Mouse (Mus musculus): ENCODE results near the gene Smpd4. TPM values are rescaled to one million over a fixed set of nuclear protein-coding genes. Genes with fewer than 3 reads are reported as not detected.
A peak's percentile ranks its signal among the peaks of the same experiment; 100 is the strongest.
"Not testable (repeated sequence)": the region's sequence is repeated elsewhere in the genome, so short reads cannot be mapped to it uniquely, and the experiment has no call there.

Smpd4 gene
- polyA plus RNA-seq, 1 experiment, result 42.5 TPM

DNA sequence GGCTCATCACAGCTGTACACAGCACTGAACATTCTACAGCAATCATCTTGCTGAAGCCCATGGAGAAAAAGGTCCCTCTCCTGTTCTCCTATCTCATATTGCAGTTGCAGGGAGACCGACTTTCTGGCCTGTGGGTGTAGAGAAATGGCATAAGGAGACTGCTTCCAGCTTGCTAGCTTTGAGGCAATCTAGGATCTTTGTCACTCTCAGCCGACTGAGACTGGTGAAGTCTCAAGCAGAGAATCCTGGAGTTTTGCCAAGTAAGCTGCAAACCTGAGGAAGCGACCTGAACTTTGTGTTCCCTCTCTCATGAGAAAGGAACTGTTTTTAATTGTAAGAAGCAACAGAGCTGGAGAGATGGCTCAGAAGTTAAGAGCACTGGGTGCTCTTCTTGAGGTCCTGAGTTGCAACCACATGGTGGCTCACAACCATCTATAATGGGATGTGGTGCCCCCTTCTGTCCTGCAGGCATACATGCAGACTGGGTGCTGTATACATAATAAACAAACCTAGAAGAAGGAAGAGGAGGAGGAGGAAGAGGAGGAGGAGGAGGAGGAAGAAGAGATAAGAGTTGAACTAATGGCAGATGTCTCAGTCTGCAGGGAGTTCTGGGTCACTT lies 18.1 kb upstream of the Smpd4 start:
- TF ChIP-seq CTCF (IDR thresholded peaks at IDR 0.05; ENCODE audit: extremely low read depth, insufficient read depth, insufficient read length, insufficient replicate concordance) (no peak), POLR2A (IDR thresholded peaks at IDR 0.05; ENCODE audit: low read depth, low read length) (no peak)
- Histone ChIP-seq H3K4me1 (ENCODE audit: control insufficient read depth, insufficient read depth, insufficient read length) (no peaks in the 10 kb centered on the region), H3K27me3 (ENCODE audit: control insufficient read depth, insufficient read depth, low read length) (no peaks in the 10 kb centered on the region), H3K27ac (ENCODE audit: insufficient read depth, low read length) (no peak overlapping the region), H3K36me3 (ENCODE audit: control insufficient read depth, insufficient read depth, low read length) (no peaks in the 10 kb centered on the region), H3K4me3 (ENCODE audit: extremely low read depth, insufficient read depth, insufficient read length) (no peak overlapping the region)
- no peak for DNase-seq (ENCODE audit: low read depth in 1 of 2, low spot score in 2 of 2)
- WGBS, result 52% methylated on average over 3 of the region's 3 CpGs

DNA sequence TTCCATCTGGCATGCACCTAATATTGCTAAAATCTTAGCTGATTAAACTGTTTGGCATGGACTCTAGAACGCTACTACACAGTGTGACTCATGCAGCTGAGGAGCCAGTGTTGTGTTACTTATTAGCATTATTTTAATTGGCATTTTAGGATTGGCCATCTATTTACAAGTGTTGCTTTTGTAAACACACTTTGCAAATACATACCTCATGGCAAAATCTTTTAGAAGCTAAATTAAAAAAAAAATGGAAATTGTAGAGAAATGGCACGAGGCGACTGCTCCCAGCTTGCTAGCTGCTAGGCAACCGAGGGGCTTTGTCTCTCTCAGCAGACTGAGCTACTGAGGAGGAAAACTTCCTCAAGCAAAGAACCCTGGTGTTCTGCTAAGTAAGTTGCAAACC lies 14.2 kb upstream of the Smpd4 start:
- Histone ChIP-seq H3K27ac (ENCODE audit: insufficient read depth, low read length) (no peak overlapping the region), H3K4me1 (ENCODE audit: control insufficient read depth, insufficient read depth, insufficient read length) (no peaks in the 10 kb centered on the region), H3K36me3 (ENCODE audit: control insufficient read depth, insufficient read depth, low read length) (no peaks in the 10 kb centered on the region), H3K27me3 (ENCODE audit: control insufficient read depth, insufficient read depth, low read length) (no peaks in the 10 kb centered on the region), H3K4me3 (ENCODE audit: extremely low read depth, insufficient read depth, insufficient read length) (no peak overlapping the region)
- no peak for DNase-seq (ENCODE audit: low read depth in 1 of 2, low spot score in 2 of 2)
- WGBS, result 75% methylated on average over 4 of the region's 4 CpGs
- TF ChIP-seq CTCF (IDR thresholded peaks at IDR 0.05; ENCODE audit: extremely low read depth, insufficient read depth, insufficient read length, insufficient replicate concordance) (no peak), POLR2A (IDR thresholded peaks at IDR 0.05; ENCODE audit: low read depth, low read length) (no peak)

GRCm38 (mm10) chr16:17605684-17606083 lies 13.5 kb upstream of the Smpd4 start:
- 79% methylated on average over 5 of the region's 5 CpGs for WGBS
- Histone ChIP-seq H3K27me3 (ENCODE audit: control insufficient read depth, insufficient read depth, low read length) (no peaks in the 10 kb centered on the region), H3K4me3 (ENCODE audit: extremely low read depth, insufficient read depth, insufficient read length) (no peak overlapping the region), H3K36me3 (ENCODE audit: control insufficient read depth, insufficient read depth, low read length) (no peaks in the 10 kb centered on the region), H3K27ac (ENCODE audit: insufficient read depth, low read length) (no peak overlapping the region), H3K4me1 (ENCODE audit: control insufficient read depth, insufficient read depth, insufficient read length) (no peaks in the 10 kb centered on the region)
- TF ChIP-seq POLR2A (IDR thresholded peaks at IDR 0.05; ENCODE audit: low read depth, low read length) (no peak), CTCF (IDR thresholded peaks at IDR 0.05; ENCODE audit: extremely low read depth, insufficient read depth, insufficient read length, insufficient replicate concordance) (no peak)
- no peak for DNase-seq (ENCODE audit: low read depth in 1 of 2, low spot score in 2 of 2)

DNA sequence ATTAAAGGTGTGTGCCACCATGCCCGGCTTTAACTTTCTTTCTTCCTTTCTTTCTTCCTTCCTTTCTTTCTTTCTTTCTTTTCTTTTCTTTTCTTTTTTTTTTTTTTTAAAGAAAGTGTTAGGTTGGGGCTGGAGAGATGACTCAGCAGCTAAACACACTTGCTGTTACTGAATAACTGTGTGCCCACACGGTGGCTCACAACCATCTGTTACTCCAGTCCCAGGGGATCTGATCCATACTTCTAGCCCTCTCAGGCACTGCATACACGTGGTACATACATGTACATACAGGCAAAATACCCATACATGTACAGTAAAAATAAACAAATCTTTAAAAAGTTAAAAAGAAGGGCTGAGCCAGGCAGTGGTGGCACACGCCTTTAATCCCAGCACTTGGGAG lies 7.8 kb upstream of the Smpd4 start:
- Histone ChIP-seq H3K4me1 (ENCODE audit: control insufficient read depth, insufficient read depth, insufficient read length) (no peaks in the 10 kb centered on the region), H3K27ac (ENCODE audit: insufficient read depth, low read length) (no peak overlapping the region), H3K36me3 (ENCODE audit: control insufficient read depth, insufficient read depth, low read length) (no peaks in the 10 kb centered on the region), H3K4me3 (ENCODE audit: extremely low read depth, insufficient read depth, insufficient read length) (no peak overlapping the region), H3K27me3 (ENCODE audit: control insufficient read depth, insufficient read depth, low read length) (no peaks in the 10 kb centered on the region)
- no peak for TF ChIP-seq CTCF (IDR thresholded peaks at IDR 0.05; ENCODE audit: extremely low read depth, insufficient read depth, insufficient read length, insufficient replicate concordance)
- no peak for DNase-seq (ENCODE audit: low read depth in 1 of 2, low spot score in 2 of 2)
- WGBS, result 58% methylated on average over 4 of the region's 4 CpGs

GRCm38 (mm10) chr16:17614740-17615139 lies 4.4 kb upstream of the Smpd4 start:
- WGBS, result 90% methylated on average over 6 of the region's 6 CpGs
- not testable (repeated sequence) for H3K4me3 ChIP-seq (ENCODE audit: extremely low read depth, insufficient read depth, insufficient read length); DNase-seq (ENCODE audit: low read depth in 1 of 2, low spot score in 2 of 2)

GRCm38 (mm10) chr16:17616212-17616611 lies 2.9 kb upstream of the Smpd4 start:
- WGBS, result 45% methylated on average over 5 of the region's 5 CpGs
- TF ChIP-seq CTCF (IDR thresholded peaks at IDR 0.05; ENCODE audit: extremely low read depth, insufficient read depth, insufficient read length, insufficient replicate concordance) (no peak), POLR2A (IDR thresholded peaks at IDR 0.05; ENCODE audit: low read depth, low read length) (no peak)

More at GRCm38 (mm10) chr16:17614740-17615139, 4.4 kb upstream of the Smpd4 start:
- H3K27me3 ChIP-seq (ENCODE audit: control insufficient read depth, insufficient read depth, low read length); H3K27ac ChIP-seq (ENCODE audit: insufficient read depth, low read length); H3K4me1 ChIP-seq (ENCODE audit: control insufficient read depth, insufficient read depth, insufficient read length); H3K36me3 ChIP-seq (ENCODE audit: control insufficient read depth, insufficient read depth, low read length): not testable (repeated sequence)

GRCm38 (mm10) chr16:17617922-17618565 lies 1.1 kb upstream of the Smpd4 start:
- peak; percentile 64; the same call in 1 of the 2 replicates for TF ChIP-seq CTCF (IDR thresholded peaks at IDR 0.05; ENCODE audit: extremely low read depth, insufficient read depth, insufficient read length, insufficient replicate concordance)
- no peak for TF ChIP-seq POLR2A (IDR thresholded peaks at IDR 0.05; ENCODE audit: low read depth, low read length)
- Histone ChIP-seq H3K27me3 (ENCODE audit: control insufficient read depth, insufficient read depth, low read length) (no peaks in the 10 kb centered on the region), H3K36me3 (ENCODE audit: control insufficient read depth, insufficient read depth, low read length) (no peaks in the 10 kb centered on the region), H3K27ac (ENCODE audit: insufficient read depth, low read length) (no peak overlapping the region), H3K4me3 (ENCODE audit: extremely low read depth, insufficient read depth, insufficient read length) (no peak overlapping the region), H3K4me1 (ENCODE audit: control insufficient read depth, insufficient read depth, insufficient read length) (no peaks in the 10 kb centered on the region; the same call in 1 of the 2 replicates)
- peak in 1 of 2 experiments; percentile 39 for DNase-seq (ENCODE audit: low read depth in 1 of 2, low spot score in 2 of 2)
- WGBS, result 26% methylated on average over 13 of the region's 13 CpGs

More at GRCm38 (mm10) chr16:17616212-17616611, 2.9 kb upstream of the Smpd4 start:
- no peak overlapping the region for H3K27ac ChIP-seq (ENCODE audit: insufficient read depth, low read length)
- no peaks in the 10 kb centered on the region; the same call in 1 of the 2 replicates for H3K4me1 ChIP-seq (ENCODE audit: control insufficient read depth, insufficient read depth, insufficient read length)
- no peak overlapping the region for H3K4me3 ChIP-seq (ENCODE audit: extremely low read depth, insufficient read depth, insufficient read length)
- no peaks in the 10 kb centered on the region for H3K36me3 ChIP-seq (ENCODE audit: control insufficient read depth, insufficient read depth, low read length)
- DNase-seq (ENCODE audit: low read depth in 1 of 2, low spot score in 2 of 2), result no peak
- H3K27me3 ChIP-seq (ENCODE audit: control insufficient read depth, insufficient read depth, low read length), result no peaks in the 10 kb centered on the region
